Mouse (Mus musculus): ENCODE data around the gene Dcp1a. TPM values are rescaled to one million over a fixed set of nuclear protein-coding genes. Genes with fewer than 3 reads are reported as not detected.

Dcp1a gene
- polyA plus RNA-seq, 1 experiment from 2014 or later = 21.2 TPM

GRCm38 (mm10) chr14:30559321-30559850, 80.1 kb downstream of the Dcp1a start:
- no peaks in the 10 kb centered on the region for H3K27me3 ChIP-seq (replicated peaks; ENCODE audit: control insufficient read depth, insufficient read depth, low read length)
- ATAC-seq (ENCODE audit: low read depth) (peak; percentile 78), DNase-seq (ENCODE audit: low spot score) (peak; percentile 80)
- no peak overlapping the region for H3K27ac ChIP-seq (replicated peaks; ENCODE audit: low read depth, low read length)
- WGBS = 80% methylated on average over 17 of the region's 17 CpGs
- H3K4me2 ChIP-seq (ENCODE audit: low read depth, low read length) = no peak overlapping the region
- H3K9ac ChIP-seq (ENCODE audit: low read depth, low read length) = no peak overlapping the region
- H3K36me3 ChIP-seq (ENCODE audit: control insufficient read depth, insufficient read depth, low read length) = peaks cover 70% of the 10 kb centered on the region
- no peaks in the 10 kb centered on the region for H3K4me1 ChIP-seq (ENCODE audit: control insufficient read depth, insufficient read depth, low read length)
- H3K9me3 ChIP-seq (ENCODE audit: control insufficient read depth, low read length) = no peaks in the 10 kb centered on the region
- no peak overlapping the region for H3K4me3 ChIP-seq (ENCODE audit: low read depth, low read length)

- WGBS = 92% methylated on average over 13 of the region's 13 CpGs
- no peaks in the 10 kb centered on the region for H3K9me3 ChIP-seq (ENCODE audit: control insufficient read depth, low read length)
- no peaks in the 10 kb centered on the region for H3K4me1 ChIP-seq (ENCODE audit: control insufficient read depth, insufficient read depth, low read length)
- peaks cover 75% of the 10 kb centered on the region for H3K36me3 ChIP-seq (ENCODE audit: control insufficient read depth, insufficient read depth, low read length)
- H3K4me2 ChIP-seq (ENCODE audit: low read depth, low read length) = no peak overlapping the region
- no peak overlapping the region for H3K27ac ChIP-seq (replicated peaks; ENCODE audit: low read depth, low read length)
- no peak for DNase-seq (ENCODE audit: low spot score)
- H3K27me3 ChIP-seq (replicated peaks; ENCODE audit: control insufficient read depth, insufficient read depth, low read length) = no peaks in the 10 kb centered on the region
- no peak for ATAC-seq (ENCODE audit: low read depth)
- H3K4me3 ChIP-seq (ENCODE audit: low read depth, low read length) = no peak overlapping the region
- no peak overlapping the region for H3K9ac ChIP-seq (ENCODE audit: low read depth, low read length)
Observed at GRCm38 (mm10) chr14:30560803-30561389, 81.6 kb downstream of the Dcp1a start.

- Histone ChIP-seq H3K4me1 (ENCODE audit: control insufficient read depth, insufficient read depth, low read length) (no peaks in the 10 kb centered on the region), H3K9me3 (ENCODE audit: control insufficient read depth, low read length) (no peaks in the 10 kb centered on the region), H3K4me3 (ENCODE audit: low read depth, low read length) (no peak overlapping the region), H3K27me3 (replicated peaks; ENCODE audit: control insufficient read depth, insufficient read depth, low read length) (no peaks in the 10 kb centered on the region), H3K4me2 (ENCODE audit: low read depth, low read length) (no peak overlapping the region), H3K36me3 (ENCODE audit: control insufficient read depth, insufficient read depth, low read length) (peaks cover 75% of the 10 kb centered on the region), H3K27ac (replicated peaks; ENCODE audit: low read depth, low read length) (no peak overlapping the region), H3K9ac (ENCODE audit: low read depth, low read length) (no peak overlapping the region)
- peak; percentile 67 for ATAC-seq (ENCODE audit: low read depth)
- peak; percentile 80 for DNase-seq (ENCODE audit: low spot score)
- 76% methylated on average over 14 of the region's 14 CpGs for WGBS
Observed at GRCm38 (mm10) chr14:30561470-30562187, 82.3 kb downstream of the Dcp1a start.

- no peaks in the 10 kb centered on the region for H3K27me3 ChIP-seq (replicated peaks; ENCODE audit: control insufficient read depth, insufficient read depth, low read length)
- H3K4me3 ChIP-seq (ENCODE audit: low read depth, low read length) = no peak overlapping the region
- no peaks in the 10 kb centered on the region for H3K4me1 ChIP-seq (ENCODE audit: control insufficient read depth, insufficient read depth, low read length)
- DNase-seq (ENCODE audit: low spot score) = no peak
- H3K9ac ChIP-seq (ENCODE audit: low read depth, low read length) = no peak overlapping the region
- no peak overlapping the region for H3K4me2 ChIP-seq (ENCODE audit: low read depth, low read length)
- no peaks in the 10 kb centered on the region for H3K9me3 ChIP-seq (ENCODE audit: control insufficient read depth, low read length)
- H3K36me3 ChIP-seq (ENCODE audit: control insufficient read depth, insufficient read depth, low read length) = peaks cover 77% of the 10 kb centered on the region
- H3K27ac ChIP-seq (replicated peaks; ENCODE audit: low read depth, low read length) = no peak overlapping the region
- no peak for ATAC-seq (ENCODE audit: low read depth)
Observed at GRCm38 (mm10) chr14:30562343-30562742, 83.0 kb downstream of the Dcp1a start.

- H3K4me1 ChIP-seq (ENCODE audit: control insufficient read depth, insufficient read depth, low read length) = no peaks in the 10 kb centered on the region
- no peak overlapping the region for H3K9ac ChIP-seq (ENCODE audit: low read depth, low read length)
- H3K27ac ChIP-seq (replicated peaks; ENCODE audit: low read depth, low read length) = no peak overlapping the region
- 92% methylated on average over 2 of the region's 2 CpGs for WGBS
- H3K4me3 ChIP-seq (ENCODE audit: low read depth, low read length) = no peak overlapping the region
- no peaks in the 10 kb centered on the region for H3K27me3 ChIP-seq (replicated peaks; ENCODE audit: control insufficient read depth, insufficient read depth, low read length)
- H3K9me3 ChIP-seq (ENCODE audit: control insufficient read depth, low read length) = no peaks in the 10 kb centered on the region
- DNase-seq (ENCODE audit: low spot score) = no peak
- H3K36me3 ChIP-seq (ENCODE audit: control insufficient read depth, insufficient read depth, low read length) = peaks cover 83% of the 10 kb centered on the region
- ATAC-seq (ENCODE audit: low read depth) = no peak
- H3K4me2 ChIP-seq (ENCODE audit: low read depth, low read length) = no peak overlapping the region
Observed at GRCm38 (mm10) chr14:30564451-30564850, 85.1 kb downstream of the Dcp1a start.

- Histone ChIP-seq H3K4me3 (ENCODE audit: low read depth, low read length) (no peak overlapping the region), H3K36me3 (ENCODE audit: control insufficient read depth, insufficient read depth, low read length) (peaks cover 83% of the 10 kb centered on the region), H3K4me2 (ENCODE audit: low read depth, low read length) (no peak overlapping the region), H3K27ac (replicated peaks; ENCODE audit: low read depth, low read length) (no peak overlapping the region), H3K9ac (ENCODE audit: low read depth, low read length) (no peak overlapping the region), H3K4me1 (ENCODE audit: control insufficient read depth, insufficient read depth, low read length) (no peaks in the 10 kb centered on the region), H3K27me3 (replicated peaks; ENCODE audit: control insufficient read depth, insufficient read depth, low read length) (no peaks in the 10 kb centered on the region), H3K9me3 (ENCODE audit: control insufficient read depth, low read length) (no peaks in the 10 kb centered on the region)
- ATAC-seq (ENCODE audit: low read depth) (no peak), DNase-seq (ENCODE audit: low spot score) (no peak)
- 87% methylated on average over 6 of the region's 6 CpGs for WGBS
Observed at GRCm38 (mm10) chr14:30566317-30566716, 87.0 kb downstream of the Dcp1a start.

GRCm38 (mm10) chr14:30568016-30568415, 88.7 kb downstream of the Dcp1a start:
- H3K36me3 ChIP-seq (ENCODE audit: control insufficient read depth, insufficient read depth, low read length) = peaks cover 94% of the 10 kb centered on the region

GRCm38 (mm10) chr14:30570303-30570702, 91.0 kb downstream of the Dcp1a start:
- H3K36me3 ChIP-seq (ENCODE audit: control insufficient read depth, insufficient read depth, low read length) = peaks cover 91% of the 10 kb centered on the region
- H3K27me3 ChIP-seq (replicated peaks; ENCODE audit: control insufficient read depth, insufficient read depth, low read length) = no peaks in the 10 kb centered on the region
- DNase-seq (ENCODE audit: low spot score) (no peak), ATAC-seq (ENCODE audit: low read depth) (no peak)
- no peak overlapping the region for H3K9ac ChIP-seq (ENCODE audit: low read depth, low read length)
- WGBS = 84% methylated on average over 9 of the region's 9 CpGs
- H3K4me1 ChIP-seq (ENCODE audit: control insufficient read depth, insufficient read depth, low read length) = no peaks in the 10 kb centered on the region
- no peaks in the 10 kb centered on the region for H3K9me3 ChIP-seq (ENCODE audit: control insufficient read depth, low read length)
- H3K27ac ChIP-seq (replicated peaks; ENCODE audit: low read depth, low read length) = no peak overlapping the region
- no peak overlapping the region for H3K4me2 ChIP-seq (ENCODE audit: low read depth, low read length)
- H3K4me3 ChIP-seq (ENCODE audit: low read depth, low read length) = no peak overlapping the region

More at GRCm38 (mm10) chr14:30568016-30568415, 88.7 kb downstream of the Dcp1a start:
- 88% methylated on average over 9 of the region's 9 CpGs for WGBS
- Histone ChIP-seq H3K4me1 (ENCODE audit: control insufficient read depth, insufficient read depth, low read length) (no peaks in the 10 kb centered on the region), H3K9ac (ENCODE audit: low read depth, low read length) (no peak overlapping the region), H3K27me3 (replicated peaks; ENCODE audit: control insufficient read depth, insufficient read depth, low read length) (no peaks in the 10 kb centered on the region), H3K27ac (replicated peaks; ENCODE audit: low read depth, low read length) (no peak overlapping the region), H3K9me3 (ENCODE audit: control insufficient read depth, low read length) (no peaks in the 10 kb centered on the region), H3K4me2 (ENCODE audit: low read depth, low read length) (no peak overlapping the region), H3K4me3 (ENCODE audit: low read depth, low read length) (no peak overlapping the region)
- ATAC-seq (ENCODE audit: low read depth) = no peak
- DNase-seq (ENCODE audit: low spot score) = no peak

GRCm38 (mm10) chr14:30572253-30572652, 92.9 kb downstream of the Dcp1a start:
- H3K9ac ChIP-seq (ENCODE audit: low read depth, low read length) = no peak overlapping the region
- H3K36me3 ChIP-seq (ENCODE audit: control insufficient read depth, insufficient read depth, low read length) = peaks cover 77% of the 10 kb centered on the region
- 82% methylated on average over 10 of the region's 10 CpGs for WGBS

More at GRCm38 (mm10) chr14:30572253-30572652, 92.9 kb downstream of the Dcp1a start:
- H3K27me3 ChIP-seq (replicated peaks; ENCODE audit: control insufficient read depth, insufficient read depth, low read length) = no peaks in the 10 kb centered on the region
- H3K9me3 ChIP-seq (ENCODE audit: control insufficient read depth, low read length) = no peaks in the 10 kb centered on the region
- ATAC-seq (ENCODE audit: low read depth) (no peak), DNase-seq (ENCODE audit: low spot score) (no peak)
- no peak overlapping the region for H3K4me2 ChIP-seq (ENCODE audit: low read depth, low read length)
- no peaks in the 10 kb centered on the region for H3K4me1 ChIP-seq (ENCODE audit: control insufficient read depth, insufficient read depth, low read length)
- H3K4me3 ChIP-seq (ENCODE audit: low read depth, low read length) = no peak overlapping the region
- H3K27ac ChIP-seq (replicated peaks; ENCODE audit: low read depth, low read length) = no peak overlapping the region
